Mouse (Mus musculus): ENCODE results near the gene Gltpd2.

- TF ChIP-seq POLR2A (IDR thresholded peaks at IDR 0.05; ENCODE audit: borderline replicate concordance, low read depth, low read length) = no peak
- TF ChIP-seq CTCF (IDR thresholded peaks at IDR 0.05; ENCODE audit: low read depth, low read length) = no peak
Observed at GRCm38 (mm10) chr11:70489138-70489537, 29.9 kb upstream of the Gltpd2 start.

Measured in bone marrow macrophage, adult 2 months (primary cell).